Mouse (Mus musculus) liver, adult 2 months (tissue): Measurements from ENCODE around the gene Tcp11l1. TPM values are rescaled to one million over a fixed set of nuclear protein-coding genes. Genes with fewer than 3 reads are reported as not detected.

Source experiments
- DNase-seq: peaks from one replicate; pipeline ENCODE4 v3.0.0-alpha.2; 2011; ENCODE audit warnings: low read depth, low spot score; ENCODE audit errors: extremely low read depth
- H3K27ac ChIP-seq: fragments of 200-500 bp; replicated peaks from 2 replicates; pipeline ENCODE4 v1.5.1; 2012; ENCODE audit warnings: low read depth, mild to moderate bottlenecking, control low read depth, inconsistent platforms, low read length; ENCODE audit not compliant: insufficient read depth
- H3K27me3 ChIP-seq: fragments of 200-500 bp; 2 replicates; pipeline ENCODE4 v1.6.1; 2012; ENCODE audit warnings: mild to moderate bottlenecking, moderate library complexity, low read length, inconsistent platforms; ENCODE audit not compliant: control insufficient read depth, insufficient read depth
- H3K36me3 ChIP-seq: fragments of 200-500 bp; 2 replicates; pipeline ENCODE4 v1.6.1; 2012; ENCODE audit warnings: low read length, inconsistent platforms; ENCODE audit not compliant: control insufficient read depth, insufficient read depth
- H3K4me1 ChIP-seq: fragments of 200-500 bp; 2 replicates; pipeline ENCODE4 v1.6.1; 2011; ENCODE audit warnings: low read length; ENCODE audit not compliant: control insufficient read depth, insufficient read depth
- H3K4me3 ChIP-seq: fragments of 200-500 bp; 2 replicates; pipeline ENCODE4 v1.5.1; 2011; ENCODE audit warnings: low read depth, mild to moderate bottlenecking, control low read depth, low read length, moderate library complexity; ENCODE audit not compliant: insufficient read depth
- H3K79me2 ChIP-seq: fragments of 200-500 bp; 2 replicates; pipeline ENCODE4 v1.6.1; 2012; ENCODE audit warnings: inconsistent platforms, mild to moderate bottlenecking, low read length, moderate library complexity; ENCODE audit not compliant: control insufficient read depth, insufficient read depth
- H3K9ac ChIP-seq: fragments of 200-500 bp; 2 replicates; pipeline ENCODE4 v1.6.1; 2012; ENCODE audit warnings: low read depth, mild to moderate bottlenecking, control low read depth, inconsistent platforms, low read length
- CTCF ChIP-seq: fragments of 200-500 bp; IDR thresholded peaks from 2 replicates; pipeline ENCODE4 v1.5.1; 2011; ENCODE audit warnings: low read depth, low read length, control low read depth
- POLR2A ChIP-seq: fragments of 200-500 bp; IDR thresholded peaks from 2 replicates; pipeline ENCODE4 v1.6.1; 2011; ENCODE audit warnings: low read length, control low read depth; ENCODE audit not compliant: insufficient read depth; ENCODE audit errors: extremely low read depth
- WGBS: fragments of 180-500 bp; shearing (Covaris S2); methylation state at CpG from one replicate; pipeline ENCODE4 v1.1.7; 2018; 5-methylcytosine and 5-hydroxymethylcytosine counted together
- polyA plus RNA-seq: library from polyadenylated mRNA; depleted of rRNA; stranded (reverse); fragments of >200 nt; gene quantifications from 2 replicates; pipeline ENCODE4 v1.2.3, GENCODE M21; 2012
- total RNA-seq: library from RNA; depleted of rRNA; stranded (reverse); fragments of >200 nt; gene quantifications from 2 replicates; pipeline ENCODE4 v1.2.3, GENCODE M21; 2014

Tcp11l1 gene
- total and polyA plus RNA-seq, 2 experiments = 3.5 to 5.3 TPM

DNA sequence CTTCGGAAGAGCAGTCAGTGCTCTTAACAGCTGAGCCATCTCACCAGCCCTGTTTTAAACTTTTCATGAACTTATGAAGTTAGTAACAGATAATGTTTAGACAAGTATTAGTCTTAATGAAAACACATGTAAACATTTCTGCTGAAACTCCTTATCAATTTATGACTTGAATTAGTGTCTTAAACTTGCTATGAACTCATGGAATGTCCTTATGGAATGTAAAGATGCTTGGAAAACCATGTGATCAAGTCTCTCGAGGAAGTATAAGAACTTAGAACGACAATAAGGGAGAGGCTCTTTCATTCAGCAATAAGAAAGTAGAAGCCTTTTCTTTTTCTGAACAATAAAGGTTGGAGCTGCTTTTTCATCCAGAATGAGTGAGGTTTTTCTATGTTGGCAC, 7.6 kb downstream of the Tcp11l1 start:
- H3K9ac ChIP-seq = no peak overlapping the region
- WGBS = 90% methylated on average over 3 of the region's 3 CpGs
- TF ChIP-seq CTCF (no peak), POLR2A (no peak)
- no peak overlapping the region for H3K4me3 ChIP-seq
- H3K4me1 ChIP-seq = peaks cover 5% of the 10 kb centered on the region
- H3K27me3 ChIP-seq = no peaks in the 10 kb centered on the region
- no peaks in the 10 kb centered on the region; the same call in 1 of the 2 replicates for H3K36me3 ChIP-seq
- H3K27ac ChIP-seq = no peak overlapping the region
- H3K79me2 ChIP-seq = no peaks in the 10 kb centered on the region
- no peak for DNase-seq

DNA sequence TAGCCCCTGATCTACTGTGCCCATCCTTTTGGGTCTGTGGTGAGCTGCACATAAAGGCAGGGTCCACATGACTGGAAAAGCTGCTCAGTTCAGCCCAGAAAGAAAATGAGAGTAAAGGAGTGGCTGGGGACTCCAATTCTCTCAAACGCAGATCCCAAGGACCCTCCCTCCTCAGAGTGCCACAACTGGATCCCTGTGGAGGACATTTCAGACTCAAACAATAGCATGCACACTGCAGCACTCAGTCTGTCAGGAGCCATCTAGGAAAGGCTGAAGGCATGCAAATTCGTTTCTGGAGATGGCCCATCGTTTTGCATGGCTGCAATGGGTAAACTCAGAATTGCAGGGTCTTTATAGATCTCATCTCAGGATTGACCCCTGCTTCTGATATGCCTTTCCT, 8.8 kb downstream of the Tcp11l1 start:
- H3K79me2 ChIP-seq = no peaks in the 10 kb centered on the region

GRCm38 (mm10) chr2:104699659-104700058, 12.3 kb downstream of the Tcp11l1 start:
- TF ChIP-seq POLR2A = no peak
- TF ChIP-seq CTCF = no peak
- Histone ChIP-seq H3K36me3 (0 out of 2 replicates have a peak, but pooled peaks cover 2% of the 10 kb centered on the region), H3K9ac (no peak overlapping the region), H3K79me2 (no peaks in the 10 kb centered on the region), H3K4me1 (peaks cover 5% of the 10 kb centered on the region), H3K4me3 (no peak overlapping the region), H3K27me3 (no peaks in the 10 kb centered on the region), H3K27ac (no peak overlapping the region)
- WGBS = 88% methylated on average over 11 of the region's 11 CpGs
- DNase-seq = no peak

More for the DNA sequence above, 8.8 kb downstream of the Tcp11l1 start:
- H3K9ac ChIP-seq = no peak overlapping the region
- TF ChIP-seq POLR2A (no peak), CTCF (no peak)
- H3K4me1 ChIP-seq = peaks cover 5% of the 10 kb centered on the region
- H3K4me3 ChIP-seq = no peak overlapping the region
- no peaks in the 10 kb centered on the region for H3K27me3 ChIP-seq
- no peaks in the 10 kb centered on the region; the same call in 1 of the 2 replicates for H3K36me3 ChIP-seq
- 93% methylated on average over 3 of the region's 3 CpGs for WGBS
- no peak for DNase-seq
- H3K27ac ChIP-seq = peak overlapping the region; percentile 41; the same call in 1 of the 2 replicates

DNA sequence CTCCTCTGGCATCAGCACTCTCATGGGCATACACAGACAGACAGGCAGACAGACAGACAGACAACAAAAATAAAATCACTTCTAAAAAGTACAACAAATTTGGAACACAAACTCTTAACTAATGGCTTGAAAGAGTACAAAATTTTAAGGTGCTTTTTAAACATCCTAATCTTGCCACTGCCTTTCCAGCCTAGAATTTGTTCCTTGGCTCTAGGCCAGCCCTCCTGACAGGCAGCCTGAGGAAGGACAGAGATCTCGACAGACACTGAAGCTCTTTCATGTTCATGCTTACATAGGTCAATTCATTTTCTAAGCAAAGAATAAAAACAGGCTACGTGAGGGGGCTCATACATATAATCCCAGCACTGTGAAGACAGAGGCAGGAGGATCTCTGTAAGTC, 19.4 kb downstream of the Tcp11l1 start:
- Histone ChIP-seq H3K79me2 (no peaks in the 10 kb centered on the region), H3K27me3 (no peaks in the 10 kb centered on the region), H3K4me1 (peaks cover 17% of the 10 kb centered on the region), H3K4me3 (no peak overlapping the region), H3K36me3 (0 out of 2 replicates have a peak, but pooled peaks cover 2% of the 10 kb centered on the region), H3K9ac (no peak overlapping the region), H3K27ac (no peak overlapping the region)
- no peak for TF ChIP-seq CTCF
- no peak for TF ChIP-seq POLR2A
- peak; percentile 29 for DNase-seq
- 30% methylated on average over 2 of the region's 2 CpGs for WGBS

GRCm38 (mm10) chr2:104690720-104691119, 21.2 kb downstream of the Tcp11l1 start:
- H3K79me2 ChIP-seq = no peaks in the 10 kb centered on the region
- peaks cover 17% of the 10 kb centered on the region for H3K4me1 ChIP-seq
- 88% methylated on average over 4 of the region's 4 CpGs for WGBS
- H3K36me3 ChIP-seq = no peaks in the 10 kb centered on the region
- no peak overlapping the region for H3K9ac ChIP-seq
- TF ChIP-seq POLR2A = no peak
- no peak for TF ChIP-seq CTCF
- no peak for DNase-seq
- no peak overlapping the region for H3K4me3 ChIP-seq
- no peaks in the 10 kb centered on the region for H3K27me3 ChIP-seq
- H3K27ac ChIP-seq = no peak overlapping the region

GRCm38 (mm10) chr2:104688724-104689123, 23.2 kb downstream of the Tcp11l1 start:
- Histone ChIP-seq H3K9ac (no peak overlapping the region), H3K36me3 (no peaks in the 10 kb centered on the region), H3K79me2 (no peaks in the 10 kb centered on the region), H3K27me3 (no peaks in the 10 kb centered on the region), H3K27ac (peak overlapping the region; percentile 87), H3K4me1 (peaks cover 19% of the 10 kb centered on the region), H3K4me3 (no peak overlapping the region)
- WGBS = 31% methylated on average over 8 of the region's 8 CpGs
- TF ChIP-seq CTCF = no peak
- no peak for TF ChIP-seq POLR2A
- no peak for DNase-seq
